Mouse (Mus musculus) limb, embryonic 10.5 days (tissue): Measurements from ENCODE around the gene Pdzd2. TPM values are rescaled to one million over a fixed set of nuclear protein-coding genes. Genes with fewer than 3 reads are reported as not detected.

Experiments
- DNase-seq: peaks from one replicate; pipeline ENCODE4 v3.0.0-alpha.2; 2017; ENCODE audit warnings: low spot score
- H3K27ac ChIP-seq: fragments of 300-500 bp; sonication (generic); 2 replicates; pipeline ENCODE4 v1.5.1; 2016; ENCODE audit warnings: mild to moderate bottlenecking
- H3K27me3 ChIP-seq: fragments of 300-500 bp; sonication (generic); 2 replicates; pipeline ENCODE4 v1.6.1; 2016; ENCODE audit warnings: low read depth, mild to moderate bottlenecking; ENCODE audit not compliant: poor library complexity, severe bottlenecking
- H3K36me3 ChIP-seq: fragments of 300-500 bp; sonication (generic); 2 replicates; pipeline ENCODE4 v1.6.1; 2016; ENCODE audit warnings: mild to moderate bottlenecking, moderate library complexity
- H3K4me1 ChIP-seq: fragments of 300-500 bp; sonication (generic); 2 replicates; pipeline ENCODE4 v1.6.1; 2016
- H3K4me3 ChIP-seq: fragments of 300-500 bp; sonication (generic); 2 replicates; pipeline ENCODE4 v1.5.1; 2016; ENCODE audit warnings: mild to moderate bottlenecking, moderate library complexity
- H3K9me3 ChIP-seq: fragments of 300-500 bp; sonication (generic); replicated peaks from 2 replicates; pipeline ENCODE4 v1.6.1; 2016; ENCODE audit warnings: mild to moderate bottlenecking
- WGBS: fragments of 180-500 bp; shearing (Covaris S2); methylation state at CpG from one replicate; pipeline ENCODE4 v1.1.7; 2016; 5-methylcytosine and 5-hydroxymethylcytosine counted together
- polyA plus RNA-seq: library from polyadenylated mRNA; unstranded; fragments of >200 nt; fragmentation: Nextera tagmentation; extraction: Ambion mirVana; gene quantifications from 2 replicates; pipeline ENCODE4 v1.2.1, GENCODE M21; 2016

Pdzd2 gene
- polyA plus RNA-seq, 1 experiment from 2014 or later = 16.0 TPM

DNA sequence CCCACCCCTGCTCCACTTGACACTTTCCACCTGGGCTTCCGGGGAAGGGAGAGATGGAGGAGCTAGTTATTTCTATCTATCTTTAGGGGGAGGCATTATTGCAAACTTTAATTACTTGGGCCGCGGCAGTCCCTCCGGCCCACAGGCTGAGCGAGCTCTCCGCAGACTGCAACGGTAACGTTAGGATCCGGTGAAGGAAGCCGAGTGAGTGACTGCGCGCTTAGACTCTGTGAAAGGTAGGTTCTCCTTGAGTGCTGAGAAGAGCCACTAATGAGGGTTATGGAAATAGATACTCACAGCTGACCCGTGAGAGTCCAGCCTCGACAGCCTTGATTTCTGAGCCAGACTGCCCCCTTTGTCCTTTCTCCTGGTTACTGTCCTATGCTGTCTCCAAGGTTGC, 20.9 kb downstream of the Pdzd2 start:
- H3K4me1 ChIP-seq = peaks cover 21% of the 10 kb centered on the region

DNA sequence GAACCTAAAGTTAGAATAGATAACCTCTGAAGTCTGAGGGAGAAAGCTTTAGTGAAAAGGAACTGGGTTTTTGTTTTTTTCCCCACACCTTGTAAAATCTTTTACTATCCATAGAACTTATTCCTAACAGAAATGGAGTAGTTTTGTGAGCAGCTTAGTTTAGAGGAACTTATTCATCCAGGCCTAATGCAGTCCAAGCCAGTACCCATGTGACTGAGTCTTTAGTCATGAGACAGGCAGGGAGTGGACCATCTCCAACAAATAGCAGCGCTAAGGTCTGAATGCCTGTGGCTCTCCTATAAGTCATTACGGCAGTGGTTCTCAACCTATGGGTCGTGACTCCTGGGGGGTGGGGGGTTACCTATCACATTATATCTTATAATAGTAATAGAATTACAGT, 22.3 kb downstream of the Pdzd2 start:
- no peak overlapping the region for H3K4me3 ChIP-seq
- no peaks in the 10 kb centered on the region for H3K36me3 ChIP-seq
- peaks cover 21% of the 10 kb centered on the region for H3K4me1 ChIP-seq
- no peak for DNase-seq
- no peaks in the 10 kb centered on the region for H3K9me3 ChIP-seq
- H3K27me3 ChIP-seq = no peaks in the 10 kb centered on the region
- no peak overlapping the region for H3K27ac ChIP-seq
- 89% methylated on average over 3 of the region's 3 CpGs for WGBS

More for the DNA sequence above, 20.9 kb downstream of the Pdzd2 start:
- Histone ChIP-seq H3K4me3 (no peak overlapping the region), H3K27me3 (no peaks in the 10 kb centered on the region), H3K27ac (no peak overlapping the region), H3K36me3 (no peaks in the 10 kb centered on the region), H3K9me3 (no peaks in the 10 kb centered on the region)
- WGBS = 85% methylated on average over 14 of the region's 14 CpGs
- no peak for DNase-seq

DNA sequence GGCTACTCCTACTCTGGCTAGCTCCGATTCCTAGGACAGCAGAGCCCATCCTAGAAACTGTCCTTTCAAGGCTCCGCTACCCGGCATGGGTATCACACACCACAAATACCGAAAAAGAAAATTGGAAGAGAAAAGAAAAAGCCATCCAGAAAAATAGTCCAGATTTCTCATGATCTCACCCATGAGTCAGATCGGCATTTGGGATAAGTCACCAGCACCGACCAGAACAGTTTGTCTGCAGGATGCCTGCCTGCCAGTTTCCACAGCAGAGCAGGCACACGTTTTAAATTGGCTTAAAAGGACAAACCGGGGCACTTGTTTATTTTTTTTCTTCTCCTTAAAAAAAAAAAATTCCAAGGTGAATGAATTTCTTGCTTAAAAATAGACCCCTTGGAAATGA, 22.8 kb downstream of the Pdzd2 start:
- Histone ChIP-seq H3K4me1 (peaks cover 21% of the 10 kb centered on the region), H3K4me3 (no peak overlapping the region), H3K27ac (no peak overlapping the region), H3K27me3 (no peaks in the 10 kb centered on the region), H3K36me3 (no peaks in the 10 kb centered on the region), H3K9me3 (no peaks in the 10 kb centered on the region)
- no peak for DNase-seq
- 85% methylated on average over 8 of the region's 8 CpGs for WGBS

DNA sequence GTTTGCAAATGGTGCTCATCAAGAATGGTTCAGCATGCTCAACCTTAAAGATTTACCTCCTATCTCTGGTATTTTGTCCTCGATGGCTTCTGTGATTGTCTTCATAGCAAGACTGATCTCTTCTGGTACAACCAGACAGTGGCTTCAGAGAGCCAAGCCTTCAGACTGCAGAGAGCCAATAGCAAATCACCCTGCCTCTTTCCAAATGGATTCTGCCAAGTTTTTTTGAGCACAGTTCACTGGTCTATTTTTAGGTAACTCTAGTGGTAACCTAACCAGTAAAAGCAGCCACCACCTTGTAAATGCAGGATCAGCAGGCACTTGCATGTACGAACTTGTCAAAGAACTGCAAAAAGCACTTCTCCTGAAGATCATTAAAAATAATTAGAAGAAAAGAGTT, 25.4 kb downstream of the Pdzd2 start:
- Histone ChIP-seq H3K36me3 (no peaks in the 10 kb centered on the region), H3K27ac (no peak overlapping the region), H3K9me3 (no peaks in the 10 kb centered on the region), H3K4me1 (peaks cover 16% of the 10 kb centered on the region), H3K4me3 (no peak overlapping the region), H3K27me3 (no peaks in the 10 kb centered on the region)
- no peak for DNase-seq
- 90% methylated on average over 2 of the region's 2 CpGs for WGBS

DNA sequence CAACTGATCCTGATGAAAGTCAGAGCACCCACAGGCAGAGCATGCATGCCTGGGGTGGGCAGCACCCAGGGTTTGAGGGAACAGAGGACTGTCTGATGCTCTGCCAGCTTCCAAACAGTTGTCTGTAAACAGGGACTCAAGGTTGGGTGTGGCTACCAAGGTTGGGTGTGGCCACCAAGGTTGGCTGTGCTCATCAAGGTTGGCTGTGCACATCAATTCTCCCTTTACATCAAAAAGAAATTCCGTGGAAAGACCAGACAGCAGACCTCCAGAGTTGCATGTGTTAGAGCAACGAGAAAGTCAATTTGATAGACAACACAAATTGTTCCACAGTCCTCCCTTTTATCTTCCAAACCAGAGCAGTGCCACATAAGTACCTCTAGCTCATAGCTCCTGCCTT, 26.5 kb downstream of the Pdzd2 start:
- Histone ChIP-seq H3K27ac (no peak overlapping the region), H3K36me3 (no peaks in the 10 kb centered on the region), H3K4me3 (no peak overlapping the region), H3K27me3 (no peaks in the 10 kb centered on the region), H3K9me3 (no peaks in the 10 kb centered on the region), H3K4me1 (peaks cover 6% of the 10 kb centered on the region)
- DNase-seq = no peak
- WGBS = 79% methylated on average over 2 of the region's 2 CpGs

DNA sequence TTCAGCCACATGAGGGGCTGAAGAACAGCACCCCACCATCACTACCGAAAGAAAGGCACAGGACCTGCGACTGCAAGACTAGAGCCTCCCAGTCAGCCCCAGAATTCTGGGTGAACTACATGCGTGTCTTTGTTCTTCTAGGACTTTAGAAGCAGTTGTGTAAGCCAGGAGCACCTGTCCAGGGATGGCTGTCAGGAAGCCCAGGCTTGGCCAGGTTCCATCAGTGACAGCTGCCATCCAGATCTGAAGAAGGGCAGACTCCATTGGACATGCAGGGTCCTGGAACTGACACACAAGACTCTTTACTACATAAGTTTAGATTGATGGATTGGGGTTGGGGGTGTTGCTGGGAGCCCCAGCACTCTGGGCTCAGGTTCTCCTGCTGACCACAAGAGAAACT, 29.7 kb downstream of the Pdzd2 start:
- no peaks in the 10 kb centered on the region for H3K4me1 ChIP-seq
- DNase-seq = no peak
- H3K36me3 ChIP-seq = no peaks in the 10 kb centered on the region
- no peak overlapping the region for H3K27ac ChIP-seq
- H3K9me3 ChIP-seq = no peaks in the 10 kb centered on the region
- H3K4me3 ChIP-seq = no peak overlapping the region
- WGBS = 91% methylated on average over 3 of the region's 3 CpGs
- H3K27me3 ChIP-seq = no peaks in the 10 kb centered on the region

DNA sequence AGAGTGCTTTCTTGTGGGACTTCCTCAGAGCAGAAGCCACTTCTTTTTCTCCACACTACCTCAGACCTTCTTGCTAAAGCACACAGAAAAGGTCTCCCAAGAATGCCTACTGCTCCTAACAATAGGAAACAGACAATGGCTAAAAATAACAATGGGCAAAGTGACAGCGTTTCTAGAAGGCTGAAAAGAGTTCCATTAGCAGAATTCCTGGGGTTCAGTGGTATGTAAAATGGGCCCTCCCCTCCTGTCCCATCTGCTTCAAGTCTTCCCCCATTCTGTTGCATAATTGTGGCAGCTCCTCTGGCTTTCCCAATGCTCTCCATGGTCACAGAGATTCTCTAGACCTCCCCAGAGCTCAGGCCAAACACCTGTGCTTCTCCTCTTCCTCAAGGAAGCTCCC, 31.4 kb downstream of the Pdzd2 start:
- Histone ChIP-seq H3K9me3 (no peaks in the 10 kb centered on the region), H3K27me3 (no peaks in the 10 kb centered on the region), H3K4me3 (no peak overlapping the region), H3K27ac (no peak overlapping the region), H3K36me3 (no peaks in the 10 kb centered on the region), H3K4me1 (no peaks in the 10 kb centered on the region)
- DNase-seq = no peak
- 35% methylated on average over 1 of the region's 1 CpGs for WGBS

DNA sequence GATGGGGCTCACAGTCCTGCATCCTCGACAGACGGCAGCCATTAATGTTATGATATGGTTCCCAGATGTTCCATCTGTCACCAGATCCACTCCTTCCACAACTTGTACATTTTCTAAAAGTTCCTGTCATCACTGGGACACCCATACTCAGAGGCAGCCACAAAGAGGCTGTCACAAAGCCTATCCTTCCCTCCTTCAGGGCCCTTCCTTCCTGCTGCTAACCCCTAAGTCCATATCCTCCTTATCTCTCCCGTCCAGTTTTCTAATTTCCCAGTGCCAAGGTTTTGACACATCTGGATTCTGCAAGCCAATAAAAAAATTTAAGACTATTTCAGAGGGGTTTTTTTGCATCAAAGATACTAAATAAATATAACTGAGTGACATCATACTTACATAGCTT, 32.8 kb downstream of the Pdzd2 start:
- DNase-seq = no peak
- 71% methylated on average over 3 of the region's 3 CpGs for WGBS
- Histone ChIP-seq H3K4me3 (no peak overlapping the region), H3K27me3 (no peaks in the 10 kb centered on the region), H3K9me3 (no peaks in the 10 kb centered on the region), H3K4me1 (peaks cover 3% of the 10 kb centered on the region; the same call in 1 of the 2 replicates), H3K36me3 (no peaks in the 10 kb centered on the region), H3K27ac (no peak overlapping the region)

DNA sequence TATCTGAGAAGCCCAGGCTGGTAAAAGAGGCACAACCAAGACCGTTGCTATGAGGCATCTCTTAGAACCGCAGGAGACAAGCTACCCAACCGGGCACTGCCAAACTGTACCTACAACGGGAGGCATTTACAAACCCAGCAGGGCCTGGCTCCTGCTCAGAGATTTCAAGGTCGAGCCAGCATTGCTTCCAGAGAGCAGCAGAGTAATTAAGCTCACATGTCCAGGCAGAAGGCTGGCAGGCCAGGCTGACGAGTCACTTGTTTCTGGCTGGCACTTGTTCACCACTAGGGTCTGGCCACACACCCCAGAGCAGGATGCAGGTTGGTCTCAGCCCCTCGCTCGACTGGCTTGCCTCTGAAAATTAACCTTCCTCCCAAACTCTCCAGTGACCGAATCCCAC, 39.4 kb downstream of the Pdzd2 start:
- DNase-seq = peak; percentile 38
- Histone ChIP-seq H3K9me3 (no peaks in the 10 kb centered on the region), H3K4me3 (no peak overlapping the region), H3K4me1 (peaks cover 47% of the 10 kb centered on the region), H3K27ac (no peak overlapping the region), H3K27me3 (no peaks in the 10 kb centered on the region), H3K36me3 (no peaks in the 10 kb centered on the region)
- WGBS = 44% methylated on average over 9 of the region's 9 CpGs

DNA sequence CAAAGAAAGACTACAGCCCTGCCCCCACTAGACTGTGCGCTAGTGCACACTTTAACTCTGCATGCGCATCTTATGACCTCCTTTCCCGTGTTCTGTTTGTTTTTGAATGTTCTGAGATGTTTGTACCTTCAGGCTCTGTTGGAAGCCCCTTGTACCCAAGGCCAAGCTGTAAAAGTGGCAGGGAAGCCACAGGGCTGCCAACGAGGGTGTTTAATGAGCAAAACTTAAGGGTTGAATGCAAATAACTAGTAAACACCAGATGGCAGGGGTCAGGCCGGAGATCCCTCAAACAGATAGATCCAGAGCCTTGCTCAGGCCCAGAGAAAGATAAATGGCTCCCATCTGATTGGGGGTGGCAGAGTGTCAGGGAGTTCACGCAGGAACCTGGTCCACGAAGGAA, 42.0 kb downstream of the Pdzd2 start:
- Histone ChIP-seq H3K4me1 (peaks cover 47% of the 10 kb centered on the region), H3K27me3 (no peaks in the 10 kb centered on the region), H3K9me3 (no peaks in the 10 kb centered on the region), H3K36me3 (no peaks in the 10 kb centered on the region), H3K27ac (peak overlapping the region; percentile 75), H3K4me3 (no peak overlapping the region)
- no peak for DNase-seq
- WGBS = 21% methylated on average over 7 of the region's 7 CpGs

DNA sequence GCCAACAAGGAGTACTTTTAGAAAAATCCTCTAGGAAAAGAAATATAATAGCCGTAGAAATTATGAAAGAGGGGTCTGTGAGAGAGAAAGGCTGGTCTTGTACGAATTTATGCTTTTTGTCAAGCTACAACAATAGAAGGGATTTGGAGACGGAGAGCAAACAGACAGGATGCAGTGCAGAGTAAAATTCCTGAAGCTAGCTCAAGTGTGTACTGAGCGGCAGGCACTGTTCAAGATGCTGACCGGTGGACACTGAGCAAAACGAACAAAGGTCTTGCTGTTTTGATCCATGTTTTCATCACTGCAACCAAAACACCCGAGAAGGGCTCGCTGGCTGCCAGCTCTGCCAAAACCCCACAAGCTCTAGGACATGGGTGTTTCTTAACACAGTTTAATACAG, 42.8 kb downstream of the Pdzd2 start:
- 91% methylated on average over 8 of the region's 8 CpGs for WGBS
- no peaks in the 10 kb centered on the region for H3K9me3 ChIP-seq
- H3K36me3 ChIP-seq = no peaks in the 10 kb centered on the region
- DNase-seq = no peak
- no peaks in the 10 kb centered on the region for H3K27me3 ChIP-seq
- peak overlapping the region; percentile 75 for H3K27ac ChIP-seq
- H3K4me3 ChIP-seq = no peak overlapping the region
- H3K4me1 ChIP-seq = peaks cover 44% of the 10 kb centered on the region

DNA sequence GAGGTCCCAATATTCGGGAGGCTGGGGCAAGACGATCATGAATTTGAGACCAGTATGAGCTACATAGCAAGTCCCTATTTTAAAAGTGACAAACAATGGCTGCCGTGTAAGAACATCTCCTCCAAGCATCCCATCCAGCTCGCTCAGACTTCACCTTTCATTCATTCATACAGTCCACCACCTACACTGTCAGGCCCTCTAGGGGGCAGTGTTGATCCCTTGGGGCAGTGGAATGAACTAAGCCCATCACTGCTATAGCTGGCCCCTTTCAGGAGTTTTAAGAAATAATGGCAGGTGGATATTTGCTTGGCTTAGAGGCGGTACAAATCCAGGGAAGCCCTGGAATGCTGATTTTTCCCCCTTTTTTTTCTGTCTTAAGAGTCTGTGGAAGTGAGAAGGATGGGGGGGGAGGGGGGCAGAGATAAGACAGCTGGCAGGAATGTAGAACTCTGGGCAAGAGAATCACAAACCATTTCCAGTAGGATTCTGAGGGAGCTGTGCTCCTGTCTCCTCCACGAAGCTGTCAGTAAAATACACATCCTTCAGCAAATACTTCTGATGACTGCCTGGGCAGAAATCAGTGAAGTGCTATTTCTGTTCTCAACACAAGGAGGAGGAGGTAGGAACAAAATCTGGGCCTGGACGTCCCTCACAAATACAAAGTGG, 49.9 kb downstream of the Pdzd2 start:
- no peak overlapping the region for H3K4me3 ChIP-seq
- no peaks in the 10 kb centered on the region; the same call in 1 of the 2 replicates for H3K4me1 ChIP-seq
- H3K27ac ChIP-seq = no peak overlapping the region
- no peak for DNase-seq
- no peaks in the 10 kb centered on the region for H3K36me3 ChIP-seq
- WGBS = 85% methylated on average over 7 of the region's 7 CpGs
- no peaks in the 10 kb centered on the region for H3K9me3 ChIP-seq
- H3K27me3 ChIP-seq = no peaks in the 10 kb centered on the region

DNA sequence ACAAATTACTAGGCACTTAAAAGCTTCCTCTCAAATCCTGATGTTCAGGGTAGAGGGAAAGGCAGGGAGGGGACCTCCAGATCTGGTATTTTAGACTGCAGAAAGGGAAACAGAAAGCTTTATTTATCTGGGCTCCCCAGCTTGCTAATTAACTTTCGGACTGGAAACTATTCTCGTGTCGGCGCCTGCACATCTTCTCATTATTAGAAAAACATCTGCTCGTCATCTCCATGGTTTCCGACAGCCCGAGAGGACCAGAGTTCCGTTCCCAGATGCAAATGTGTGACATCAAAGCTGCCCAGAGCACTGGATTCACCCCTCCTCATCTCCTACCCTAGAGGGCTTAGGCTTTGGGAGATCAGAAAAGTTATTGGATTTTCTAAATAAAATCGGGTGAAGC, 57.2 kb downstream of the Pdzd2 start:
- peak; percentile 43 for DNase-seq
- no peak overlapping the region for H3K4me3 ChIP-seq
- H3K27ac ChIP-seq = peak overlapping the region; percentile 34; the same call in 1 of the 2 replicates
- no peaks in the 10 kb centered on the region for H3K36me3 ChIP-seq
- H3K4me1 ChIP-seq = peaks cover 36% of the 10 kb centered on the region
- H3K27me3 ChIP-seq = no peaks in the 10 kb centered on the region
- WGBS = 43% methylated on average over 9 of the region's 9 CpGs
- H3K9me3 ChIP-seq = no peaks in the 10 kb centered on the region

DNA sequence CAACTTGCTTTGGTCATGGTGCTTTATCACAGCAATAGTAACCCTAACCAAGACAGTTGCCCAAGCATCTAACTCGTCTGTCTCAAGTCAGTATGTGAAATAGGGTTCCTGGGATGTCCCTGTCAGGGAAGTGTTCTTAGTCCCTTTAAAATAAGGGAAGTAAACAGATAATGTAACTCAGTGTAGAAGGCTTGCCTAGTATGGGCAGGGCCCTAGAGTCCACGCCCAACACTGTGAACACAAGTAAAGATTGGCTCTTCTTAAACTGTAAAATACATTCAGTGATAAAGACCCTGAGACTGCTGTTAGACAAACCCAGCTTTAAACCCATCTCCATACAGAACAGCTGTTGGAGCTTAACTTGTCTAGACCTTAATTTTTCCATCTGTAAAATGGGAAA, 57.8 kb downstream of the Pdzd2 start:
- DNase-seq = no peak
- no peaks in the 10 kb centered on the region for H3K36me3 ChIP-seq
- no peak overlapping the region for H3K4me3 ChIP-seq
- 84% methylated on average over 2 of the region's 2 CpGs for WGBS
- H3K4me1 ChIP-seq = peaks cover 36% of the 10 kb centered on the region
- H3K9me3 ChIP-seq = no peaks in the 10 kb centered on the region
- H3K27ac ChIP-seq = peak overlapping the region; percentile 34
- H3K27me3 ChIP-seq = no peaks in the 10 kb centered on the region
